21 mouse cellular contexts compared by ENCODE assay signal in the genomic region with DNA sequence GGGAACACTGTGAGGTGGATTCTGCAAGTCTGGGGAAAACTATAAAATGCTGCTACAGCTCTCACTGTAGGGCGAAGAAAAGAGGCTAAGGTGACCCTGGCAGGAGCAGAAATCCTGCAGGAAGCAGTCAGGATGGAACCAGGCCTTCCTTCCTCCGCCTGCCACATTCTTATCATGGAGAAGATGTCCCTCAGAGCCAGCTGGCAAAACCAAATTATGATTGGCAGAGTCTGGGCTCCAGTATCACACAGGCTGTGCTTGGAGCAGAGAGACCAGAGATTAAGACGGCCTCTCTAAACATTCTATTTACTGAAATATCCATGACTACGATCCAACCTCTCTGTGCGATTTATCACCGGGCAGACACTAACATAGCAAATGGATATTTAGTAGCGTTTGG.
DNase-seq lines count a peak whose midpoint lies in the region; TF ChIP-seq lines count a peak whose summit lies in the region.
"Had no signal": no experiment of that assay in that cellular context is flagged by ENCODE, and none has a peak within 500 bp of the region (broad histone marks: within the 10 kb centered on the region; RNA-seq: fewer than 3 reads in every experiment).

No protein-coding gene starts in this region.

- no peak overlapping the region for H3K4me3 ChIP-seq in testis, adult 2 months (ENCODE audit: control insufficient read depth, low read depth, low read length)
- H3K4me3 ChIP-seq: forebrain, embryonic 10.5 days; forebrain, embryonic 13.5 days; heart, adult 2 months; heart, embryonic 10.5 days; heart, embryonic 13.5 days had no signal

- no peaks in the 10 kb centered on the region for H3K27me3 ChIP-seq in testis, adult 2 months (ENCODE audit: control insufficient read depth, insufficient read depth, low read length)
- H3K27me3 ChIP-seq: CH12.LX had no signal

- intact Hi-C loops in left cerebral cortex, postnatal 36 days (cut with DNase I): no loop called here

- no peaks in the 10 kb centered on the region for H3K4me1 ChIP-seq in testis, adult 2 months (ENCODE audit: control insufficient read depth, insufficient read depth, low read length)
- H3K4me1 ChIP-seq: forebrain, embryonic 13.5 days had no signal

- peak; percentile 48 to 53 for DNase-seq in cerebellum, postnatal 14 days
- no peak for DNase-seq in cerebellum, adult 8-10 months
- no peak for DNase-seq in testis, postnatal 10 days (ENCODE audit: low spot score)
- DNase-seq in testis, postnatal 14 days (ENCODE audit: low spot score): peak; percentile 29
- DNase-seq in left cerebral cortex, postnatal 36 days (ENCODE audit: low spot score in 2 of 2): no peak
- DNase-seq: adrenal gland, adult 8-10 months; adrenal gland, postnatal 25 days; B cell, adult 2 months; gastrocnemius, postnatal 10 days; gastrocnemius, postnatal 36 days; heart, adult 2 months; heart, postnatal 14 days; heart, postnatal 4 days had no signal

- TF ChIP-seq CTCF in testis, adult 2 months (IDR thresholded peaks at IDR 0.05; ENCODE audit: control insufficient read depth, insufficient read depth, insufficient replicate concordance, low read depth, low read length): no peak

- peak overlapping the region; percentile 1; the same call in 1 of the 2 replicates for H3K27ac ChIP-seq in testis, adult 2 months (ENCODE audit: control insufficient read depth, insufficient read depth, low read depth, low read length)
- H3K27ac ChIP-seq: forebrain, embryonic 10.5 days; forebrain, embryonic 13.5 days; heart, adult 2 months; heart, embryonic 10.5 days; heart, embryonic 13.5 days; hindbrain, embryonic 14.5 days; hindbrain, postnatal 0 days had no signal

- H3K36me3 ChIP-seq in testis, adult 2 months (ENCODE audit: control insufficient read depth, insufficient read depth, low read length): no peaks in the 10 kb centered on the region
- H3K36me3 ChIP-seq: forebrain, embryonic 10.5 days; heart, embryonic 10.5 days; heart, embryonic 13.5 days had no signal

- no peak for TF ChIP-seq POLR2A in testis, adult 2 months (IDR thresholded peaks at IDR 0.05; ENCODE audit: control insufficient read depth, low read depth, low read length)

Comparison
In these comparisons a context has a peak if more than half of its experiments do, and no peak if none do; other contexts are left out.
1. DNase-seq: peak in cerebellum, postnatal 14 days (2 of 2) and testis, postnatal 14 days (single experiment); none in cerebellum, adult 8-10 months (single experiment), testis, postnatal 10 days (single experiment) and left cerebral cortex, postnatal 36 days (0 of 2).